Mouse (Mus musculus) thymus, adult 2 months (tissue): Measurements from ENCODE around the gene Slc27a3.

Experiments used
- CTCF ChIP-seq: fragments of 200-500 bp; IDR thresholded peaks from 2 replicates; pipeline ENCODE4 v1.5.1; 2012; ENCODE audit warnings: mild to moderate bottlenecking, control low read depth, low read length, moderate library complexity, borderline replicate concordance; ENCODE audit not compliant: control insufficient read depth, poor library complexity, insufficient read depth; ENCODE audit errors: extremely low read depth
- POLR2A ChIP-seq: fragments of 200-500 bp; IDR thresholded peaks from 2 replicates; pipeline ENCODE4 v1.6.1; 2012; ENCODE audit warnings: mild to moderate bottlenecking, low read length, control low read depth, moderate library complexity; ENCODE audit not compliant: control insufficient read depth, poor library complexity, insufficient read depth; ENCODE audit errors: extremely low read depth

DNA sequence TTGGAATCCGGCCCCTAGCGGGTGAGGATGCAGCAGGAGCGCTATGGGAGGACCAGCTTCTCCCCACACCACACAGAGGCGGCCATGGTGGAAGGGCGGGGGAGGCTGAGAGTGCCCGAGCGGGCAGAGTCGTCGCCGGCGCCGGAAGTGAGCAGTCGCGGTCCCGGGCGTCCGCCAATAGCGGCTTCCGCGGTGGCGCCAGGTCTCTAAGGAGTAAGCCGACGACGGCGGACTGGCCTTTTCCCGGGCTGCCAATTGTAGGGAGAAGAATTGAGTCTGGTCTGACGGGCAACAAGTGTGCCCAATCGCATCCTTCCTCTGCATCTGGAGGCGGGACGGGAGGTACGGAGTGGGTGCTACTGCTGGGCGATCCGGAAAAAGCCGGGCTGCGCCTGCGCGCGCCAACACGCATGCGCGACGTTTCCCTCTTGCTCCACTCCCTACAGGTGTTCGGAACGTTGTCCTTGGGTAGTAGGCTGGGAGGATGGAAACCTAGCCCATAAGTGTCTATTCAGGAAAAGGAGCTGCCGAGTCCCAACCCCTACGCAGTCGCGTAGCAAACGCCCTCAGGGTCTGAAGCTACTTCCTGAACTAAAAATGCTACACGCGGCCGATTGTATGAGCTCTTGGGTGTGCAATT, 43.8 kb upstream of the Slc27a3 start, which contains the start of gene Ints3:
- TF ChIP-seq CTCF, result no peak
- peak; percentile 70 for TF ChIP-seq POLR2A
